ENCODE assay signal across 11 mouse cellular contexts in the genomic region with DNA sequence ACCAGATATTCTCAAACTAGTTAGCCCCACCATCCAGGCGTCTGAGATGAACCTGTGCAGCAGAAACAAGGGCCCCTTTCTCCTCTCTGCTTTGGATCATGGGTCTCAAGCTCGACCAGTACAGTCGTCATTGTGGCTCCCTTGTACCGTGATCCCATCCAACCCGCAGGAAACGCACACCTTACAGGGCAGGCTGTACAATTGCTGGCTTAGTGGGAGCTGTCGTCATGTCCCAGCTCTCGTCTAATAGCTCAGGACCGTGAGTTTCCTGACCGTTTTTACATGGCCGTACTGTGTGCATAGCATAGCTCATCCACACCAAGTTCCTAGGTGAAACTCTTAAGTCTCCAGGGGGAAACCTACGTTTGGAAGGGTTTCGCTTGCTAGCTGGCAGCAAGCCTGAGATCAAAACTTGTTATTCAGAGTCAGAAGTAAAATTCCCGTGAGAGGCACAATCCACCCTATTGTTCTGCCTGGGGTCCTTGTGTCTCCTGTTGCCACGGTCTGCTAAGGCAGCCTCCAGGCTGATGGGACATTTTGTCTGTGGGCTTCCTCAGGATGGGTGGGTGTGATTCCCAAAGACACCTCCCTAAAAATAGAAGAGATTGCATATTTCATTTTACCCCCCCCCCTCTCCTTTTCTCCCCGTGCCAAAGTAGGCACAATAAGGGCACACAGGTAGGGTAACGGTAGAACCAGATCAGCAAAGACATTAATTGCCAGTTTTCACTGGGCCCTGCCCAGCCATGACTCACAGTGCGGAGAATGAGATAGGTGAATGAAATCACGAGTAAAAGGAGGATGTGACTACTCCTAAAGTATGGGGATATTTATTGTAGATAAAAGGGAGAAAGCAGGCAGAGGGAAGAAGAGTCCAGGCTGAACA.
DNase-seq lines count a peak whose midpoint lies in the region; ATAC-seq lines count a peak whose summit lies in the region.
"Had no signal": no experiment of that assay in that cellular context is flagged by ENCODE, and none has a peak within 500 bp of the region (broad histone marks: within the 10 kb centered on the region; RNA-seq: fewer than 3 reads in every experiment).

No protein-coding gene starts in this region.

- H3K36me3 ChIP-seq in hindbrain, embryonic 12.5 days = no peaks in the 10 kb centered on the region
- no peaks in the 10 kb centered on the region for H3K36me3 ChIP-seq in hindbrain, embryonic 16.5 days (ENCODE audit: control insufficient read depth, insufficient read depth, low read length)
- no peaks in the 10 kb centered on the region for H3K36me3 ChIP-seq in embryonic facial prominence, embryonic 14.5 days (ENCODE audit: control insufficient read depth, insufficient read depth, low read length)
- H3K36me3 ChIP-seq in limb, embryonic 13.5 days = no peaks in the 10 kb centered on the region

- peak overlapping the region; percentile 43; the same call in 1 of the 2 replicates for H3K4me2 ChIP-seq in hindbrain, embryonic 12.5 days (replicated peaks)
- H3K4me2 ChIP-seq in hindbrain, embryonic 16.5 days (ENCODE audit: low read length) = no peak overlapping the region
- 0 out of 2 replicates have a peak overlapping the region, but pooled peaks have one; percentile 39 for H3K4me2 ChIP-seq in embryonic facial prominence, embryonic 14.5 days (ENCODE audit: low read depth, low read length)
- 0 out of 2 replicates have a peak overlapping the region, but pooled peaks have one; percentile 46 for H3K4me2 ChIP-seq in limb, embryonic 13.5 days (replicated peaks)

- H3K4me3 ChIP-seq in hindbrain, embryonic 12.5 days = no peak overlapping the region
- H3K4me3 ChIP-seq in hindbrain, embryonic 16.5 days (ENCODE audit: low read length) = no peak overlapping the region
- no peak overlapping the region for H3K4me3 ChIP-seq in embryonic facial prominence, embryonic 14.5 days (ENCODE audit: low read depth, low read length)
- no peak overlapping the region for H3K4me3 ChIP-seq in limb, embryonic 13.5 days

- ATAC-seq in hindbrain, embryonic 12.5 days (ENCODE audit: low FRiP score) = no peak
- no peak for ATAC-seq in hindbrain, embryonic 16.5 days
- ATAC-seq in embryonic facial prominence, embryonic 14.5 days (ENCODE audit: low read depth) = peak; percentile 70; the same call in 1 of the 2 replicates
- ATAC-seq in limb, embryonic 13.5 days (ENCODE audit: low FRiP score, low read depth) = no peak

- no peaks in the 10 kb centered on the region for H3K9me3 ChIP-seq in hindbrain, embryonic 12.5 days (replicated peaks)
- H3K9me3 ChIP-seq in hindbrain, embryonic 16.5 days (ENCODE audit: control insufficient read depth, low read length) = no peaks in the 10 kb centered on the region
- no peaks in the 10 kb centered on the region for H3K9me3 ChIP-seq in embryonic facial prominence, embryonic 14.5 days (ENCODE audit: control insufficient read depth, low read length)
- no peaks in the 10 kb centered on the region for H3K9me3 ChIP-seq in limb, embryonic 13.5 days

- H3K4me1 ChIP-seq in hindbrain, embryonic 12.5 days = peaks cover 13% of the 10 kb centered on the region
- no peaks in the 10 kb centered on the region for H3K4me1 ChIP-seq in hindbrain, embryonic 16.5 days (ENCODE audit: control insufficient read depth, insufficient read depth, low read depth, low read length)
- 0 out of 2 replicates have a peak, but pooled peaks cover 5% of the 10 kb centered on the region for H3K4me1 ChIP-seq in embryonic facial prominence, embryonic 14.5 days (ENCODE audit: control insufficient read depth, insufficient read depth, low read length)
- peaks cover 14% of the 10 kb centered on the region for H3K4me1 ChIP-seq in limb, embryonic 13.5 days

- DNase-seq in retina, postnatal 1 day = peak; percentile 8
- no peak for DNase-seq in retina, embryonic 14.5 days (ENCODE audit: low spot score)
- DNase-seq in embryonic facial prominence, embryonic 14.5 days (ENCODE audit: low spot score) = peak; percentile 40
- DNase-seq in cerebellum, postnatal 14 days = no peak
- DNase-seq in left cerebral cortex, adult 18-20 months (ENCODE audit: low spot score in 2 of 2) = no peak
- DNase-seq: gastrocnemius, postnatal 10 days; right cerebral cortex, postnatal 4 days had no signal

- H3K27me3 ChIP-seq in hindbrain, embryonic 12.5 days = no peaks in the 10 kb centered on the region
- no peaks in the 10 kb centered on the region for H3K27me3 ChIP-seq in hindbrain, embryonic 16.5 days (replicated peaks; ENCODE audit: control insufficient read depth, insufficient read depth, low read length)
- no peaks in the 10 kb centered on the region for H3K27me3 ChIP-seq in embryonic facial prominence, embryonic 14.5 days (replicated peaks; ENCODE audit: control insufficient read depth, insufficient read depth, low read length)
- H3K27me3 ChIP-seq in limb, embryonic 13.5 days = no peaks in the 10 kb centered on the region

- H3K9ac ChIP-seq in hindbrain, embryonic 12.5 days = no peak overlapping the region
- H3K9ac ChIP-seq in hindbrain, embryonic 16.5 days (ENCODE audit: low read depth, low read length) = no peak overlapping the region
- H3K9ac ChIP-seq in embryonic facial prominence, embryonic 14.5 days (ENCODE audit: low read depth, low read length) = no peak overlapping the region
- no peak overlapping the region for H3K9ac ChIP-seq in limb, embryonic 13.5 days

- WGBS in hindbrain, embryonic 12.5 days = 61% methylated on average over 19 of the region's 19 CpGs
- 61% methylated on average over 19 of the region's 19 CpGs for WGBS in hindbrain, embryonic 16.5 days
- 50% methylated on average over 19 of the region's 19 CpGs for WGBS in embryonic facial prominence, embryonic 14.5 days
- 65% methylated on average over 19 of the region's 19 CpGs for WGBS in limb, embryonic 13.5 days

- no peak overlapping the region for H3K27ac ChIP-seq in hindbrain, embryonic 12.5 days
- no peak overlapping the region for H3K27ac ChIP-seq in hindbrain, embryonic 16.5 days (ENCODE audit: low read depth, low read length)
- H3K27ac ChIP-seq in embryonic facial prominence, embryonic 14.5 days (replicated peaks; ENCODE audit: low read depth, low read length) = no peak overlapping the region; the same call in 1 of the 2 replicates
- H3K27ac ChIP-seq in limb, embryonic 13.5 days = no peak overlapping the region
- H3K27ac ChIP-seq: macrophage had no signal

Comparison
In these comparisons a context has a peak if more than half of its experiments do, and no peak if none do; other contexts are left out.
1. DNase-seq: peak in retina, postnatal 1 day (single experiment) and embryonic facial prominence, embryonic 14.5 days (single experiment); none in retina, embryonic 14.5 days (single experiment), cerebellum, postnatal 14 days (0 of 2) and left cerebral cortex, adult 18-20 months (0 of 2).